Mouse (Mus musculus): ENCODE results near the gene Epb41. TPM values are rescaled to one million over a fixed set of nuclear protein-coding genes. Genes with fewer than 3 reads are reported as not detected.

The Epb41 gene
- total RNA-seq, 1 experiment from 2014 or later, result 70.8 TPM

DNA sequence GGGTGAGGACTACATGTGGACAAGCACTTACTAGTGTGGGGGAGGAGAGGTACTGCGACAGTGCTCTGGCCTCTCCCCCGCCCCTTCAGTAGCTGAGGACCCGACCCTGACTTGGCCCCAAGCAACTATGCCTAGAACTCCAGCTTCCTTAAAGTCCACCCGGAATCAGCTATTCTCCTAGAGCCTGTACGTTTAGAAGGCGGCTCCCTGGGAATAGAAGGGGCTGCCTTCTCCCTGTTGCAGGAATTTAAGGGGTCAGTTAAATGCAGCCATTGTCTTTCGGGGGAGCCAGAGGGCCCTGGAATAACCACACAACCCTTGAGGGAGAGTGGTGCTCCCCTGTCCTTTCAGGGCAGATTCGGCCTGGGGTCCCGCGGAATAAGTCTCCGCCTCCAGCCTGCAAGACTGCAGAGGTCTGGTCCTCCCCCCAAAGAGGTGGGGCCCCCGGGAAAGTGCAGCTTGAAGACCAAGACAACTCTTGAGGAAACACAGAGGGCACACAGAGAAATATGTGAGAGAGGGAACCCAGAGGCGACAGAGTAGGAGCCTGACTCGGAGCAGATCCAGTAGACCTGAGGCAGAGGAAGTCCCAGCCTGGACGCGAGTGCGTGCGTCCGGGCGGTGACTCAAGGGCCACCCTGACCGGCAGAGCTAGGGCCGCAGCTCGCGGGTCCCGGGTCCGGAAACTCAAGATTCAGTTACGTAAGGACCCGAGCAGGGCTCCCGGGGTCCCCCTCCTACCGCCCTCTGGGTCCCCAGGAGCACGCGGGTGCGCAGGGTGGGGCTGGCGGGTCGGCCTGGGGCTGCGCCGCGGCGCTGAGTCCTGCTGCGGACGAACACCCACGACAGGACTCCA is 816 bp downstream of the Epb41 start, which contains the start of gene Gm10300:
Gm10300 (plus strand) TSS at position 621 of the 856 bp plus-strand sequence.
- DNase-seq, result peak; percentile 64

DNA sequence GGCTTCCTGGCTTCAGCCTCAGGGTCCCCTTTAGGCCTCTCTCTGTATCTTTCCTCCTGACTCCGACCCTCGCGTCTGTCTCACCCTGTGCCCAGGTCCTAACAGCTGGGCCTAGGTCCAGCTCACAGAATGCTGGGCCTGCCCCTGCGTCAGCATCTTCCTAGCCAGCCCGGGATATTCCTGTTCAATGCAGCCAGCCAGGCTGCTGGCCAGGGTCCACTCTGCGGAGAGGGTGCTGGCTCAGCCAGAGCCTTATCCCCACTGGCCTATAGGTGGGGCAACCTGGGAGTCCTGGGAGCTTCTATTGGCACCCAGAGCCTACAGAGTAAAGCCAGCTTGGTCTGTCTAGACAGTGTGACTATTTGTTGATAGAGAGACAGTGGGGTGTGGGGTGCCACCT is 2.2 kb downstream of the Epb41 start:
- no peak for DNase-seq

DNA sequence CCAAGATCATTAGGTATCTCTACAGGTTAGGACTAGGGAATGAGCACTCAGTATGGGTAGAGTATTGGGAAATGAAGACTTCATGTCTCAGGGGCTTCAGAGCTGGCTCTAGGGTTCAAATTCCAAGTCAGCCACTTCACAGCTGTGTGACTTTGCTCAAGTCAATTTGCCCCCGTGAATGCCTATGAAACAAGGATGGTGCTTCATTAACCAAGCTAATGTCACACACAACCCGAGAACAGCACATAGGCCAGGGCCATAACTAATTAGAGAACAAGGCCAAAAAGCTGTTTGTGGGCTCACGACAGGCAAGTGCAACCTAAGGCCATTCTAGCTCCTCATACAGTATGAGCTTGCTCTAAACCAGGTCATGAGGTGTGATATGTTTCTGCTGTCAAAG is 3.0 kb downstream of the Epb41 start:
- DNase-seq, result no peak

DNA sequence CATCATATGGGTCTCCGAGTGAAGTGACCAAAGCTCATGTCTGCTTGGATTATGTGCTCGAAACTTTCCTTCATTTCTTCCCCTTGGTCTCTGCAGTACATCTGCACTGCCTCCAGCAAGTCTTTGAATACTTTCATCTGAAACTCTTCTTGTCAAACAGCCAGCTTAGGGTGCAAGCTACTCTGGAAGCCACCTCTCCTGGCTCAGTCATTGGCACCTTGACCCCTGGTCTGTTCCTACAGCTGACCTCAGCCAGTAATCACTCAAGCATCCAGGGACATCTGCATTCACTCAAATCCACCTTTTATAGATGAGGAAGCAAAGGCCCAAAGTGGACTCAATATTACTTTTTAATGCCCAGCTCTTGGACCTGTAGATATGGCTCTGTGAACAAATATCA is 3.4 kb downstream of the Epb41 start:
- DNase-seq, result no peak

DNA sequence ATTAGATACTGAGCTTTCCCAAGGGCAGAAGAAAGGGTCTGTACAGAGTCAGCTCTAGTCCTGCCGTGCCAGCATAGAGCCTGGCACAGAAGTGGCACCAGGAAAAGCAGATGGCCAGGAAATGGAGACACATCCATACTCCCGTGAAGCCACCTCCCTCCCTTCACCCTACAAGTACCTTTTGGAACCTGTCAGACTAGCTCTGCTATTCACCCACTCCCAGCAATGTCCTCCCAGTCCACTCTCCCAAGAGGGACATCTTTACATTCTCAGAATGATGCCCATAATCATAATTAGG is 7.2 kb downstream of the Epb41 start:
- DNase-seq, result no peak

DNA sequence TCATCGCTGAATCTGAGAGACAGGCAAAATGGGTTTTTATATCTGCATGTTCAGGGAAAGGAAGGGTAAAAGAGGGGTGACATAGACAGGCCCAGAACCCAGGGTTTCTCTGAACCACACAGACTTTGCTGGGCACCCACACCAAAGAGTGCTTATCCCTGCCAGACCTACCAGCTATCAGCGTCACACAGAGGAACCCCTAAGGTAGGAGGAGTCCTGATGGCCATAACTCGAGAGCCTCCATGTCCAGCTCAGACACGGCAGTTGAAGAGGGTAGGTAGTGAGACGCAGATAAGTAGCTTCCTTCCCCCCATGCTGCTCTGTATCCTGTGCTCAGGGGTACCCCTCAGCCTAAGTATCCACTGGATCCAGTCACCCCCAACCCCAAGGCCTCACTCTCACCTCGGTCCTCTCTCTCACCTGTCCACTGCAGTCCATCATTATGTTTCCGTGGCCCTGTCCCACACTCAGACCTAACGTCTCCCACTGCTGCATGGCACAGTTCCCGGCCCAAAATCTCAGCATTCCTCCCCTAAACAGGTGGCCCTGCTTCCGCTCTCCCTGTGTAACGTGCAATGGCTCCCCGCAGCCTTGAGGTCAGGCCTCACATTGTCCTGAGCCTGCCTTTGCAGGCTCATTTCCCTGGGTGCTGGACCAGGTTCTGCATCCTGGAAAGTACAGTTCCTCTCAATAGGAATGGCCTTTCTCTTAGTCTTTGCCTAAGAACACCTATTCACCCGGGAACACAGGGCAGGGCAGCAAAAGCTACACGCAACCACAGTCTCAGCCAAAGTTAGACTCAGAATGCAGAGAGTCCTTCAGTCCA is 7.8 kb downstream of the Epb41 start:
- DNase-seq, result no peak

DNA sequence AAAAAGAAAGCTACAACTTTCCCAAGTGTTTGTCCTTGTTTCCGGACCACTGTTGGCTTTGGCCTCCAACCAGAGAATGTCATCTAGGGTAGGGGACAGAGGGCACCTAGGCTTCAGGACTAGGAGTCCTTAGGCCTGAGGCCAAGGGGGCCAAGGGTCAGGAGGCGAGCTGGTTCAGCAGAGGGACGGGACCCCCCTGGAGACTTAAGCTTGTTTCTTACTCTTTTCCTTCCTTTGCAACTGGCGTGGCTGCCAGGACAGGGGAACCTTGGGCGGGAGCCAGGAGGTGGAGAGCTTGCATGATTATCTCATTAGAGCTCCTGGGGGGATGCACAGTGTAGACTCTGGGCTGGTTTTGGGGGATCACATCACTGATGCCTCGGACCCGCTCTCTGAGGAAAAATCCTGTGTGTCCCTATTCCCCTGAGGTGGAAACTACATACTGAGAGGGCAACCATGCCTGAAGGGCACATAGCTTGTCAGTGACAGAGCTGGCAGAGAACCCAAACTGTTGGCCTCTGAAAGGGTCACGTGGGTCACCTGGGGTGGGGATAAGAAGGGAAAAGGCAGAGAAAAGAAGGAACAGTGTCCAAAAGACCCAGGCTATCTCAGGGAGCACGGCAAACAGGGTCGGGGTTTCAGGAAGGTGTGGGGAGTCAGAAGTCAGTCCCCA is 8.9 kb downstream of the Epb41 start:
- peak; percentile 79 for DNase-seq

DNA sequence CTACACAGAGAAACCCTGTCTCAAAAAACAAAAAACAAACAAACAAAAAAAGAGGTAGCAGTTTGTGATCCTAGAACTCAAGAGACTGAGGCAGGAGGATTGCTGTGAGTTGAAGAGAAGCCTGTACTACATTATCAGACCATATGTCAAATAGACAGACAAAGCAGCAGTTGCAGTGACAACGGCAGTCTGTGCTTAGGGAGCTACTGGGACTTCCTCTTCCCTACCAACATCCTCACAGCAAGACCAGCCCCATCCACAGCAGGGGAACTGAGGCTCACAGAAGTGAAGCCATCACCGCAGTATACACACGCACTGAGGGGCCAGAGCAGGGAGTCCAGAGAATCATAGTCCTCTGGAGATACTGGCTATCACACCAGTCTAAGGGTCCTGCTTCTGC is 9.5 kb downstream of the Epb41 start:
- no peak for DNase-seq

DNA sequence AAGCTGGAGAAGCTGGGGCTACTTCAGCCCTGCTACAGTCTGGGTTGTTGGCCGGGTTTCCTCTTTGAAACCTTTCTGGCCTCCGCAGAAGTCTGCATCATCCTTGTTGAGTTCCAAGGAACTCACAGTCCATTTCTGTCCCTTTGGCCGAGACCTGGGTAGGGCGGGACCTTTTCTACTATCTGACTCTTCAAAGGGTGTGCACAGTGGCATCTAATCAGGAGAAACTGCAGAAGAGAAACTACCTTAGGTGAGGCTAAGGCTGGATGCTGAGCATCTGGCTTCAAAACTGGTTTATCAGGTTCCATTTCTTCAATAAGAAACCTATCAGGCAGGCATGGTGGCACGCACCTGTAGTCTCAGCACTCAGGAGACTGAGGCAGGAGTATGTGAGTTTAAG is 10.6 kb downstream of the Epb41 start:
- DNase-seq, result no peak

DNA sequence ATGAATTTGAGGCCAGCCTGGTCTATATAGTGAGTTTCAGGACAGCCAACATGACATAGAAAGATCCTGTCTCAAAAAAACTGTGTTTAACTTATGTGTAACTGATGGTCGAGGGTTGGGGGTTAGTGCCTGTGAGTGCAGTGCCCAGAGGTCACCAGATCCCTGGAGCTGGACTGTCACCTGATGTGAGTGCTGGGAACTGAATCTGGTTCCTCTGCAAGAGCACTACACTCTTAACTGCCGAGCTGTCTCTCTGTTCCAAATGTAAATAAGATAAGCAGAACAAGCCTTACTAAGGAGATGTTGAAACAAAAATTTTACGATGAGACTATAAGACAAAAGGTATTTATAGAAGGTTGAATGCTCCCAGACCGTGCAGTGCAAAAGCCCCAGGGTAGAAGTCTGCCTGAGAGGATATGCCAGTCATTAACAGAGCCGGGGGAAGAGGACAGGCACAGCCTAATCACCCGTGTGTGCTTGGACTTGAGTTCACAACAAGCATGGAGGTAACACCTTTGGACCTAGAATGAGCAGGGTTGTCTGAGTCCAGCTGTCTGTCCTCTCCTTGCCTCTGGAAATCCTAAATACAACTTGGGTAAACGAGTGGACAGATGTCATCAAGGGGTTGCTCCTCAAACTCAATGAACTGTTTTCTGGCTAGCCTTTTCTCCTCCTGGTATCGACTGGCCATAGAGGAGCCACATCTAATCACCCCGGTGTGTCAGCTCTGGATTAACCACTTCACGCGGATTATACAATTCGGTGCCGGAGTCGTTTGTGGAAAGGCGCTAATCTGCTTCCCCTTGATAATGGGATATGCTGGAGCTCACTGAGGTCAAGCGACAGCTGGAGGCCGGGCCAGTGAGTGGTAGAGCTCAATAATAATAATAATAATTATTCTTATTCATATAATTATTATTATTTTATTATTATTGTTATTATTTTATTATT is 11.9 kb downstream of the Epb41 start:
- DNase-seq, result no peak

DNA sequence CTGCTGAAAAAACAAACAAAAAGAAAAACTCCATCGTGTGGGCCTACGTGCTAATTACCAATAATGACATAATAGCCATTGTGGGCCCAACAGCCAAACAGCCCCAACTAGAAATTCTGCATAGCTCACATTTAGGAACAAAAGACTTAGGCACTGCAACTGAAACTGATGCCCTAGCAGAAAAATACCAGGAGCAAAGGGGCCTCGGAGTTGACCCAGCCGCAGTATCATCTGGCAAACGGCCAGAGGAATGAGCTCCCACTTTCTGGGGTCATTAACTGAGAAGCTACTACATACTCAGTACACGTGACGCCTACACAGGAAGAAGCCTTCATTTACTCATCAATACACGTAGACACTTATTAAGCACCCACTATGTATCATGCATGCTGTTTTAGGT is 12.8 kb downstream of the Epb41 start:
- no peak for DNase-seq

DNA sequence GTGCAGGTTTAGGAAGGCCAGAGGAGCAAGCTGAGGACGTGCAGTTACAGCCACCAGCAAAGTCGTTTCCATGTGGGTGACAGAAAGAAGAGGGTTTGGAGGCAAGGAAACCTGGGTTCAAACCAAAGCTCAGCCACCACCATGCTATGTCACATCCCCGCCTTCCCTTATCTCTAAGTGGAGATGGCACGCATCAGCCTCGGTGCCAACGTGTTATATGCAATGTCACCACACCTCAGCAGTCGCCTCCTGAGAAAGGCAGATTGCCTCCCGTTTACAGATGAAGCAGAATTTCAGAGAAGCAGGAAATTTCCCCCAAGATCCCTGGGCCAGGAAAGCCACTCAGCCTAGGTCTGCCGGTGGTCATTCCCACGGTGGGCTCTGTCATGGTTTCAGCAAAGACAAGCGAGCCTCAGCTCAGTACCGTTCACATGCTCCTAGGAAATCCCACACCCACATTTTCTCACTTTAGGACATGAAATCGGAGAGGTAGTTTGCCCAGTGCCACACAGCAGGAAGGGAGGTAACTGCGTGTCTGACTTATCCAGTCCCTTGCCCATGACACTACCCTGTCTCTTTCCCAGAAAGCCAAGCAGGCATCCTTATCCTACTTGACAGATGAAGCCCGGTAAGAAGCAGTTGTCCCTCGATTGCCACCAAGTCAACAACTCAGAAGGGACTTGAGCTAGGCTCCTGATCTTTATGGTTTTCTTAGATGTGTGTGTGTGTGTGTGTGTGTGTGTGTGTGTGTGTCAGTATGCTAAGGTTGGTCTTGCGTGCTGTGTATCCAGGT is 14.9 kb downstream of the Epb41 start:
- no peak for DNase-seq

DNA sequence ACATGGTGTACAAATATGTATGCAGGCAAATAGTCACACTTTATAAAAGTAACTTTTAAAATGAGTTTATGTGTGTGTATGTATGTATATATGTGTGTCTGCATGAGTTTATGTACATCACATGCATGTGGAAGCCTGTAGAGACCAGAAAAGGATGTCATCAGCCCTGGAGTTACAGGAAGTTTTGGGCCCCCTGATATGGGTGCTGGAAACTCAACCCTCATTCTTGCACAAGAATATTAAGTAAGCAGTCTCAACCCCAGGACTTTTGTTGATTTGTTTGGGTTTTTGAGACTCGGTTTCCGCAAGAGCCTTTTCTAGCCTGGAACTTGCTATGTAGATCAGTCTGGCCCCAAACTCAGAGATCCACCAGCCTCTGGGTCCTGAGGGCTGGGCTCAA is 15.6 kb downstream of the Epb41 start:
- no peak for DNase-seq

DNA sequence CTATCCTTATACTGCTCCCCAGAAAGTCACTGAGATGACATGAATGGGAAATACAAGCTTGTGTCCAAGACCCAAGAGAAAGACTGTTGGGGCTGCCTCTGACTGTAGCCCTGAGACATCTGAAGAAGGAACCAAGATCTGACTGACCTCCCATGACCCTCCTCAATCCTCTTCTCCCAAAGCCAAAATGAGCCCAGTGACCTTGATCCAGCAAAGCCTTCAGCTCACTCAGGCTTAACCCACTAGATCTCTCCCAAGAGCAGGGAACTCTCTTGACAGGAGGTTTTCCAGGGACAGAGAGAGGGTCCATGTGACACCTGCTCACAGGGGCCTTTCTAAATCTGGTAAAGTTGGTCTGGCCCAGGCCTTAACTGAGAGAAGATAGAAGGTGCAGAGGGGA is 17.8 kb downstream of the Epb41 start:
- no peak for DNase-seq

DNA sequence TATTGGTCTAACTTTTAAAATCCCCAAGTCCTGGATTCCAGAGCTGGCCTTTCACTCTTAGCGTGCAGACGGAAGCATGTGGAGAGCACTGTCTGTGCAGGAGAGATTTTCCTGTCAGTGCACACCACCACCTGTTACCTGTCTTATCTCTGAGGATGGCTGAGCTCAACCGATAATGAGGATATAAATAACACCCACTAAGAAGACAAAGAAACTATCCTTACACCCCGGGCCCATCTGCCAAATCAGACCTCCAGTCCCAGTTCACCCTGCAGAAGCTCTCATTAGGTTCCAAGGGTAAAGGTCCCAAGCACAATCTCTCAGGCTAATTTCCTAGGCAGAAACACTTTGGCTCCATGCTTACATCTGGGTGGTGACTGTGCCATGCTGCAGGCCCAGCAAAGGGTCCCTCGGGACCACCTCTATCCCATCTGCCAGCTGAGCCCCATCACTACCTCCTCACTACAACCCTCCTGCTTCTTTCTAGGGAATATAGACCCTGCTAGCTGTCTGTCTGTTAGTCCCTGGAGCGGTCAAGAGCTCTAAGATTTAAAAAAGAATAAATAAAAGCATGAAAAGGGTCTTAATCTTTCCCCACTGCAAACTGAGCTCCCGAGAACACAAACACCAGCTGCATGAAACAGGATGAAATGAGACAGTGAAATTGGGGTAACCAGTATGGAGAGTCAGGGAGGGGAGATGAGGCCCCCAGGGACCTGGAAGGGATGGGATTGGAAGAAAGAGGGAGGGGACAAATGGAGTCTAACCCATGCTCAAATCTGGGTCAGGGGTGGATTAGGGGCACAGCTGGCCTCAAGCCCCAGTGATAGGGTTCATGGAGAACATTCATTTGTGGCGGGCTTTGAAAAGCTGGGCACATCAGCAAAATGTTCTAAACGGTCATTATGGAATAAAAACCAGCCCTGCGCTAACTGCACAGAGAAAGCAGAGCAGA is 23.5 kb downstream of the Epb41 start:
- no peak for DNase-seq

DNA sequence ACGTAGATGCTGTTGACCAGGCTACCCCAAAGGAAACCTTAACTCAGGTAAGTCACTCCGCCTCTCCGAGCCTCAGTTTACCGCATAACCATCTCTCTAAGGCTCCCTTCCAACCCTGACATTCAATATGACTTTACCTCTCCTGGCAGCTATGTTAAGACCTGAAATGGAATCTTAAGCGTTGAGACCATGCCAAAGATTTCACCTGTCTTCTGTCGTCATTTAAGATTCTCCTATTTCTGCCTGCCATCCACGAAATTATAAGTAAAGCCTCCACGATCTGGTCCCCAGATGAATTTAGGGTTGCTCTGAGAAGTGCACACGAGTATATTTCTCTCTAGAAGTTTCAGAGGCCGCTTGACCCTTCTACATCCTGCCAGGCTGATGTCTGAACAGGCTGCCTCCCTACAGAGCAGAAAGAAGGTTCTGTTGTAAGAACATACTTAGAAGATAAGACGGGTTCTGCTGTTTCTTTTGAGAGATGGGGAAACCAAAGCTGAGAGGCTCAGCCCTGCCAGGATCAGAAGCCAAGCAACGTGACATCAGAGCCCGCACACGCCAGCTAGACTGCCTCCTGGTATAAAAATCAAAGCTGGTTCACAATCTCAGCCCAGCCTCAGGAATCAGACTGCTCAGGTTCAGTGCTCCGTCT is 25.4 kb downstream of the Epb41 start:
- no peak for DNase-seq

DNA sequence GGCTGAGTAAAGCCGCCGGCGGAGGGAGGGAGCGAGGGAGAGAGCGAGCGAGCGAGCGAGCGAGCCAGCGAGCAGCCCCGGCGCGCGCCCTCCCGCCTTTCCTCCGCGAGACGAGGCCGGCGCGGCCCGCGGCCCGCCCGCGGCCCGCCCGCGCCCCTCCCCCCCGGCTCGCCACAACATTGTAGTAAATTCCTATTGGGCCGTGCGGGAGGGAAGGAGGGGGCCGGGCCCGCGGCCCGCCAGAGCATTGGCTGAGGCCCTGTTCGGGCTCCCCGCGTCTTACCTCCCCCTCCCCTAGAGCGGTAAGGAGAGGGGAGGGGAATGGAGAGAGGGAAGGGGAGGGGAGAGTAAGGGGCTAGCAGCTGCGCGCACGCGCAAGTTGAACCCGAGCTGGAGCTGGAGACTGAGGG is 26.1 kb downstream of the Epb41 start:
- peak; percentile 88 for DNase-seq

DNA sequence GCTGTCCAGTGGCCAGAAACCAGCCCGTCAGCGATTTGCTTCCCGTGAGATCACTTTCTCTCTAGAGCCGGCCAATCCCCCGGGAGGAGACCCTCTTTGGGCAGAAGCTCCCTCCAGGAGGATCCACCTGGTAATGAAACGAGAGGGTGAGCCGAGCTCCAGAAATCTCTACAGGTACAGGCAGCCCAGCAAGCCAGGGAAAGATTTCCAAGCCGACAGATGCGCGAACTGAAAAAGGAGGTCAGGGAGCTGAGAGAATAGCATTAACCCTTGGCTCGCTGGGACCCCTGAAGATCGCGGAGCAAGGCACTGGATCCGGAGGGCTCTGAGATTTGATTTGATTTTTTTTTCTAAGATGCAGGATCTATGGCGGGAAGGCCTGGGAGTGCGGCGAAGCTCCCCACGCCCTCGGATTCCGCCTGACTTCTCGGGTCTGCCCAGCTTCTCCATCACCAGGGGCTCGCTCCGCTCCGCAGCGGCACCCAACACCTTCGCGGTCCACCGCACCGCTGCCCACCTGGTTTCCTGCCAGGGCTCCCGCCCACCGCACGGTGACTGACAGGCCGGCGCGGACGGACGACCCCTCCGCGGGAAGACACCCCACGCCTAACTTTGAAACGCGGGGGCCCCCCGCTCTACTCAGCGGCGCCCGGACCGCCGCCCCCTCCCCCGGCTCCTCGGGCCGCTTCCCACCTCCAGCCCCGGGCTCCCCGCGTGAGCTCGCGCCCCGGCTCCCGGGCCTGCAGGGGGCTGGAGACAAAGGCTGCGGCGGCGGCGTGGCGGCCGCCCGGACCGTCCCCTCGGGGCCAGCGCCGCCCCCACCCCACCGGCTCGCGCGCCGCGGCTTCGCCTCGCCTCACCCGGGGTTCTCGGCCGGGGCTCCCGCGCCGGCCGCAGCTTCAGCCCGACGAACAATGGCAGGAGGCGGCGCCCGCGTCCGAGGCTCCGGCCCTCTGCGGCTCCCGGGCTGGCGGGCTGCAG is 26.8 kb downstream of the Epb41 start:
- peak; percentile 29 for DNase-seq

All from adrenal gland, postnatal 25 days (tissue).